ENCODE assay signal across 8 mouse cellular contexts in the genomic region with DNA sequence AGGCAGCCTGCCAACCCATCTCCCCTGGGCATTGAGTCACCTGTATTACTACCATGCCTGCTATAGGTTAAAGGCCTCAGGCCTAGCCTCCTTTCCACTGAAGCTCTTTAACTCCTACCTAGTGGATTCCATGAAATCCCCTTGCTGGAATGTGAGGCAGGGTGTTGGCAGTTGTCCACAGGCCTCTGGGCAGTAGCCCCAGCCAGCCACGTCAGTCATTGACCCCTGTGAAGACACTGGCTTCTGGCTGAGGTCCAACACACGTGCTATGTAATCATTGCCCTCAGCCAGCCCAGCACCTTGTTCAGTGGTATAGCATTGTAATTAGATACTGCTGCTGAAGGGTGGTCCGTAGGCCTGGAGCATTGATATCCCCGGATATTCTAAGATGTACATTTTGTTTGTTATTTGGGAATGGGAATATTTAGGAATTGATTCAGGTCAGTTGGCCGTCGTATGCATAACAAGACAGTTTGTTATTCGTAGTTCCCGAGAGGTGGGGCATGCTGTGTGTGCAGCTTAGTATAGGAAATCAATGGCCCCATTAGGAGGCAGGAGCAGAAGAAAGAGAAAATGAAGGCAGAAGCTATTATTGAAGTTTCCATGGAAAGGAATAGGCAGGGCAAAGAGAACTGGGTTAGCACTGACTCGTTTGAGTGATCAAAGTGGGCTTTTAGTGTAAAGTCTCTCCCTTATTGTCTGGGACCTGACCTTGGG.
DNase-seq lines count a peak whose midpoint lies in the region; ATAC-seq and TF ChIP-seq lines count a peak whose summit lies in the region.

No protein-coding gene starts in this region.

- WGBS in limb, embryonic 14.5 days = 49% methylated on average over 9 of the region's 9 CpGs
- 65% methylated on average over 9 of the region's 9 CpGs for WGBS in stomach, embryonic 16.5 days

- TF ChIP-seq POLR2A in limb, embryonic 14.5 days (IDR thresholded peaks at IDR 0.05; ENCODE audit: borderline replicate concordance, extremely low read depth, insufficient read depth, insufficient read length) = no peak

- ATAC-seq in limb, embryonic 14.5 days (ENCODE audit: low FRiP score, low read depth) = no peak
- ATAC-seq in stomach, embryonic 16.5 days (ENCODE audit: insufficient read depth, low FRiP score) = 0 out of 2 replicates have a peak, but pooled peaks have one; percentile 23
- no peak for ATAC-seq in granulocyte monocyte progenitor cell, adult 5-6 weeks (replicated peaks; ENCODE audit: poor library complexity, severe bottlenecking)

- peaks cover 26% of the 10 kb centered on the region for H3K4me1 ChIP-seq in limb, embryonic 14.5 days (ENCODE audit: control insufficient read depth, insufficient read depth, low read length)
- H3K4me1 ChIP-seq in stomach, embryonic 16.5 days (ENCODE audit: control insufficient read depth, insufficient read depth, low read length) = 0 out of 2 replicates have a peak, but pooled peaks cover 4% of the 10 kb centered on the region

- no peak overlapping the region for H3K4me3 ChIP-seq in limb, embryonic 14.5 days (replicated peaks; ENCODE audit: low read length)
- no peak overlapping the region for H3K4me3 ChIP-seq in stomach, embryonic 16.5 days (replicated peaks; ENCODE audit: low read length)

- H3K27ac ChIP-seq in limb, embryonic 14.5 days (replicated peaks; ENCODE audit: low read depth, low read length) = no peak overlapping the region
- H3K27ac ChIP-seq in stomach, embryonic 16.5 days (ENCODE audit: low read length) = no peak overlapping the region

- H3K9me3 ChIP-seq in limb, embryonic 14.5 days (ENCODE audit: control insufficient read depth, low read length) = no peaks in the 10 kb centered on the region
- H3K9me3 ChIP-seq in stomach, embryonic 16.5 days (replicated peaks; ENCODE audit: control insufficient read depth, low read length) = no peaks in the 10 kb centered on the region

- no peaks in the 10 kb centered on the region for H3K36me3 ChIP-seq in limb, embryonic 14.5 days (ENCODE audit: control insufficient read depth, insufficient read depth, low read length)
- no peaks in the 10 kb centered on the region for H3K36me3 ChIP-seq in stomach, embryonic 16.5 days (ENCODE audit: control insufficient read depth, insufficient read depth, low read length)

- H3K4me2 ChIP-seq in limb, embryonic 14.5 days (replicated peaks; ENCODE audit: low read depth, low read length, severe bottlenecking) = no peak overlapping the region
- H3K4me2 ChIP-seq in stomach, embryonic 16.5 days (ENCODE audit: low read depth, low read length) = no peak overlapping the region

- no peaks in the 10 kb centered on the region for H3K27me3 ChIP-seq in limb, embryonic 14.5 days (ENCODE audit: control insufficient read depth, insufficient read depth, low read length)
- H3K27me3 ChIP-seq in stomach, embryonic 16.5 days (ENCODE audit: control insufficient read depth, insufficient read depth, low read length) = no peaks in the 10 kb centered on the region

- DNase-seq in 3134 (ENCODE audit: extremely low read depth, insufficient read length, low spot score) (peak; percentile 71), NIH3T3 (ENCODE audit: low read depth) (peak; percentile 87)
- peak; percentile 90 for DNase-seq in heart, postnatal 4 days
- DNase-seq in limb, embryonic 14.5 days (ENCODE audit: low spot score) = peak; percentile 33
- no peak for DNase-seq in layer of hippocampus, adult 18-20 months (ENCODE audit: low spot score in 2 of 2)
- no peak for DNase-seq in layer of hippocampus, postnatal 25 days (ENCODE audit: extremely low spot score in 1 of 2, low spot score in 1 of 2)

- no peak overlapping the region for H3K9ac ChIP-seq in limb, embryonic 14.5 days (ENCODE audit: low read depth, low read length, severe bottlenecking)
- no peak overlapping the region for H3K9ac ChIP-seq in stomach, embryonic 16.5 days (ENCODE audit: low read length)

Comparison
In these comparisons a context has a peak if more than half of its experiments do, and no peak if none do; other contexts are left out.
1. DNase-seq: peak in 3134 (single experiment), NIH3T3 (single experiment), heart, postnatal 4 days (single experiment) and limb, embryonic 14.5 days (single experiment); none in layer of hippocampus, adult 18-20 months (0 of 2) and layer of hippocampus, postnatal 25 days (0 of 2).